13 mouse cellular contexts compared by ENCODE assay signal in the genomic region with DNA sequence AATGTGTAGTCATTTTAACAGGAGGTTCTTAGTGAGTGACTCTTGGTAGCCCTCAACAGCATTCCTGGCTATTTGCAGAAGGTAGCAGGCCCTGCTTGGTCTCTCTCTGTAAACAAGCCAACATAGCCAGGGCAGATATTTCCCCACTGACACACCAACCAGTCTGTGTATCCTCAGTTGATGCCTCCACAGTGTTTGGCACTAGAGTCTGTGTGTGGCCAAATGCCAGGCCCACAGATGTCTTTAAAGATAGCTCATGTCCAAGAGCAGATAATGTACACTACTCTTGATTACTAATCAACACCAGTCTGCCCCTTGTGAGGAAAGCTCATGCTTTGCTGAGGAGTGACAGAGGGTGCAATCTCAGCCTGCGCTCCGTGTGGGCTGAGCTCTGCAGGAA.
"Had no signal": no experiment of that assay in that cellular context is flagged by ENCODE, and none has a peak within 500 bp of the region (broad histone marks: within the 10 kb centered on the region; RNA-seq: fewer than 3 reads in every experiment).

No protein-coding gene starts in this region.

- H3K9ac ChIP-seq: limb, embryonic 15.5 days; liver, embryonic 15.5 days; lung, embryonic 15.5 days; neural tube, embryonic 15.5 days had no signal

- H3K27me3 ChIP-seq: limb, embryonic 15.5 days; neural tube, embryonic 15.5 days had no signal

- H3K36me3 ChIP-seq: limb, embryonic 15.5 days; liver, embryonic 15.5 days; lung, embryonic 15.5 days; neural tube, embryonic 15.5 days had no signal

- H3K27ac ChIP-seq: kidney, postnatal 0 days; layer of hippocampus, adult 2 months; limb, embryonic 15.5 days; liver, embryonic 15.5 days; lung, embryonic 15.5 days; neural tube, embryonic 15.5 days had no signal

- H3K4me2 ChIP-seq: limb, embryonic 15.5 days; liver, embryonic 15.5 days; lung, embryonic 15.5 days; midbrain, embryonic 11.5 days; neural tube, embryonic 15.5 days had no signal

- H3K4me3 ChIP-seq: layer of hippocampus, adult 2 months; limb, embryonic 15.5 days; liver, embryonic 15.5 days; lung, embryonic 15.5 days; neural tube, embryonic 15.5 days had no signal

- DNase-seq: kidney, adult 11 months; kidney, adult 9 months; kidney, postnatal 36 days; spleen, adult 18-20 months; thymus, adult 18-20 months; thymus, postnatal 14 days had no signal

- H3K9me3 ChIP-seq: limb, embryonic 15.5 days; liver, embryonic 15.5 days; lung, embryonic 15.5 days; neural tube, embryonic 15.5 days had no signal
